Mouse (Mus musculus) leukemia stem cell, adult 10-12 weeks (primary cell): Measurements from ENCODE around the gene Bicra. TPM values are rescaled to one million over a fixed set of nuclear protein-coding genes. Genes with fewer than 3 reads are reported as not detected.

Source experiments
- polyA plus RNA-seq: library from polyadenylated mRNA; stranded (reverse); fragments of >175 nt; gene quantifications from 2 replicates; pipeline ENCODE4 v1.2.3, GENCODE M21; 2012; ENCODE audit warnings: low replicate concordance

Bicra gene
- polyA plus RNA-seq = 93.7 and 130 TPM in 2 replicates

GRCm38 (mm10) chr7:16047338-16048146 is at the start of gene Bicra:
Bicra (minus strand) TSS chr7:16047921.

GRCm38 (mm10) chr7:16061219-16062098 is 13.7 kb upstream of the Bicra start, which contains the start of gene Zfp541:
Zfp541 (plus strand) TSS chr7:16061814.

GRCm38 (mm10) chr7:15967312-15967711 is 80.4 kb downstream of the Bicra start, which contains the start of gene Ehd2:
Ehd2 (minus strand) TSS chr7:15967567.

GRCm38 (mm10) chr7:15945721-15946536 is 101.8 kb downstream of the Bicra start, which contains the start of gene Nop53:
Nop53 (minus strand) TSS chr7:15946074.

GRCm38 (mm10) chr7:15922220-15922773 is 125.4 kb downstream of the Bicra start, which contains the start of gene Selenow:
Selenow (minus strand) TSS chr7:15922402.

Other genes with a start within 250 kb of the Bicra start
- gene Obox6, start 208.2 kb downstream of the Bicra start, polyA plus RNA-seq = not detected in 2 replicates
- not detected in 2 replicates for gene Crx, start 168.0 kb downstream of the Bicra start, polyA plus RNA-seq
- gene Crxos, start 165.3 kb downstream of the Bicra start, polyA plus RNA-seq = not detected in 2 replicates
- 179 and 674 TPM in 2 replicates for gene Selenow, start 125.5 kb downstream of the Bicra start, polyA plus RNA-seq
- gene Nop53, start 101.8 kb downstream of the Bicra start, polyA plus RNA-seq = 399 and 526 TPM in 2 replicates
- 1.4 and 4.0 TPM in 2 replicates for gene Ehd2, start 80.4 kb downstream of the Bicra start, polyA plus RNA-seq
- gene Zfp541, start 13.9 kb upstream of the Bicra start, polyA plus RNA-seq = 0.07 TPM in 1 of 2 replicates, not detected in the other
- gene Napa, start 50.5 kb upstream of the Bicra start, polyA plus RNA-seq = 213 and 314 TPM in 2 replicates
- 7.2 and 17.1 TPM in 2 replicates for gene Kptn, start 72.0 kb upstream of the Bicra start, polyA plus RNA-seq
- 0.15 and 0.18 TPM in 2 replicates for gene Slc8a2, start 81.9 kb upstream of the Bicra start, polyA plus RNA-seq
- gene Meis3, start 127.2 kb upstream of the Bicra start, polyA plus RNA-seq = 2.8 and 3.3 TPM in 2 replicates
- 40.4 and 47.8 TPM in 2 replicates for gene Dhx34, start 174.1 kb upstream of the Bicra start, polyA plus RNA-seq
- 0.26 and 2.0 TPM in 2 replicates for gene C5ar2, start 196.2 kb upstream of the Bicra start, polyA plus RNA-seq
- 0.09 and 1.5 TPM in 2 replicates for gene C5ar1, start 211.6 kb upstream of the Bicra start, polyA plus RNA-seq
- gene Inafm1, start 225.7 kb upstream of the Bicra start, polyA plus RNA-seq = 89.0 and 205 TPM in 2 replicates
- gene Ccdc9, start 238.9 kb upstream of the Bicra start, polyA plus RNA-seq = 50.5 and 115 TPM in 2 replicates